Mouse (Mus musculus): Measurements from ENCODE around the gene Hip1r.
A peak's percentile ranks its signal among the peaks of the same experiment; 100 is the strongest.

The Hip1r gene

DNA sequence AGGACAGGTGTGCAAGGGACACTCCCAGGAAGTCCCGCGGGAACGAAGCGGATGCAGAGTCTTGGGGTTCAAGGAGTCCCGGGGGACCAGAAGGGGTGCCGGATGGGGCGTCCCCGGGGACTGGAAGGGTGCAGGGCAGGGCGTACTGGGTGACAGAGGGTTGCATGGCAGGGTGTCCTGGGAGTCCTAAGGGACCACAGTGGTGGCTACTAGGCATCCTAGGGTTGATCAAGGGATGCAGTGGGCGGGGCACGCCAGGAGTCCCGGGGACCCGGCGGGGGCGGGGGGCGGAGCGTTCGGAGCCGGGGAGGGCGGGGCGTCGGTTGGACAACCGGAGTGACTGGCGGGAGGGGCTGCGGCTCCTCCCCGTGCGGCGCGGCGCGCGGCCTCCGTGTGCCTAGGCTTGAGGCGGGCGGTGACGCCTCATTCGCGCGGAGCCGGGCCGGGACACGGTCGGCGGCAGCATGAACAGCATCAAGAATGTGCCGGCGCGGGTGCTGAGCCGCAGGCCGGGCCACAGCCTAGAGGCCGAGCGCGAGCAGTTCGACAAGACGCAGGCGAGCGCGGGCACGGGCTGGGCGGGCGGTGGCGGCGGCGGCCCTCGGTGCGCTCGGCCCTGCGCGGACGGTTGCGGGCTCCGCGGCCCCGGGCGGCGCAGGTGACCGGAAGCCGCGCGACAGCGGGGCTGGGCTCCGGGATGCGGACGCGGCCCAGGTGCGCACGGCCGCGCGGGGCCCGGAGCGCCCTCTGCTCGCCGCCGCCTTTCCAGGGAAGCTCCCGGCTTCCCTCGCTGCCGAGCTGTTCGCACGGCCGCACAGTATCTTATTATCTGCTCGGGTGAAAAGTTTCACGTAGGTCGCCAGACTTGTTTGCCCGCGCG, at the start of gene Hip1r:
TSS of gene Hip1r (plus strand) at position 330 of the 880 bp plus-strand sequence.
- peak; percentile 73 for DNase-seq

DNA sequence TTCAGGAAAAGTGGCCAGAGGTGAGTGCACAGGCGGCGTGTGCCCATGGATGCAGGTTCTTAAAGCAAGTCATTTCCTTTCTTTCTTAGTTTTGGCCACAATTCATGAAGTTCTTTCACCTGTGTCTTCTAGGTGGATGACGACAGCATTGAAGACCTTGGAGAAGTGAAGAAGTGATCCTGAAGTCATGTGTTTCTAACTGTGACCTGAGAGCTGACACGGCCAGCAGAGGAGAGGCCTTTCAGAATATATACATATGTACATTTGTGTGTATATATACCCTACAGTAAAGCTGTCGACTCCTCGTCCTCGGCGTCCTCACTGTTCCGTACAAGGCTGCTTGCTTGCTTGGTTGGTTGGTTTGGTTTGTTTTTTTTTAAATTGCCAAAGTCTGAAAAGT, 46.3 kb upstream of the Hip1r start, which contains the start of gene Gm43518:
TSS of gene Gm43518 (plus strand) at position 301 of the 400 bp plus-strand sequence.
- DNase-seq: no peak

- DNase-seq: peak; percentile 92
Observed at GRCm38 (mm10) chr5:123930508-123930989, 42.9 kb upstream of the Hip1r start, which contains the start of gene Ccdc62. Ccdc62 (plus strand) TSS chr5:123930679.

DNA sequence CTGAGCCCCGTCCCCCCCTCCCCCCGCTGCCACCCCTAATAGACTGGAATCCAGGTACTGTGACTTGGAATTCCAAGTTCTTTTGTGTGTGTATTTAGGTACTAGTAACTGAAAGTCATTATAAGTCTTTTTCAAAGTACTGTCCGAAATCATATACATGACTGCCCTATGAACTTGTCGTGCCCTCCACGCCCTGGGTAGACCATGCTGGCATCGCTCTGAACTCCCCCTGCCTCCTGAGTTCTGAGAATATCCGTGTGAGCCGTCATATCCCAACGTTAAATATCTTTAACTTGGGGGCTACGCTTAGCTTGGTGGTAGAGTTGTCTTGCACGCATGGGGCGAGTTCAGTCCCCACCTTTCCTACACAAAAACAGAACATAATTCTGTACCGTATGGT, 42.3 kb upstream of the Hip1r start:
- DNase-seq: no peak

DNA sequence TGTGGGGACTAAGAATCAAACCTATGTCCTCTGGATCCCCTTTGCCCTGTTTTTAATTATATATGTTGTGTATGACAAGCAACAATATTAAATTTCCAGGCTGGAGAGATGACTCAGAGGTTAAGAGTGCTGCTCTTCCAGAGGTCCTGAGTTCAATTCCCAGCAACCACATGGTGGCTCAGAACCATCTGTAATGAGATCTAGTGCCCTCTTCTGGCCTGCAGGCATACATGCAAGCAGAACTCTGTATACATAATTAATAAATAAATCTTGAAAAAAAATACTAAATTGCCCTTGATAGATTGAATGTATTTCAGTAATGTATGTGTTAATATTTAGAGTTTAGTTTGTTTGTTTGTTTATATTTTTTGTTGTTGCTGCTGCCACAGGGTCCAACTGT, 40.5 kb upstream of the Hip1r start:
- no peak for DNase-seq

GRCm38 (mm10) chr5:123933556-123933955, 39.9 kb upstream of the Hip1r start:
- DNase-seq: no peak

DNA sequence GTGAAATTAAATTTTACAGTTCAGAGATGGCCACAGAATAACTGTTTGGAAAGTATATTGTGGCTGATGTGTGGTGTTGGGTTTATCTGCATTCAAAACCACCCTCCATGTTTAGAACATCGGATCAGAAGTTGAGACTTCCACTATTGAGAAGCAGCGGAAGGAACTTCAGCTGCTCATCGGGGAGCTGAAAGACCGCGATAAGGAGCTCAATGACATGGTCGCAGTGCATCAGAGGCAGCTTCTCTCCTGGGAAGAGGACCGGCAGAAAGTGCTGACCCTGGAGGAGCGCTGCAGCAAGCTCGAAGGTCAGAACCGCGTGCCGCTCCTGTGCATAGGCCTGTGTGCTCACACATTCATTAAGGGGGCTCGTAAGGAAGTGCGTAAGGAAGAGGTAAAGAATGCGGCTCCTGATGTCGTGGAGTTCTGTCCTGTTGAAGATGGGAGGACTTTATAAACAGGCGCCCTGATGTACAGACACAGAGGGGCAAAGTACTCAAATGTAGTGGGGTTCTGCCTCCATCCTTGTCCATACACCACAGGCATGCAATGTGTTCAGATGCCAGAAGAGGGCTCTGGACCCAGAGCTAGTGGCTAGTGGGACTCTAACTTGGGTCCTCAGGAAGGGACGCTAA, 39.4 kb upstream of the Hip1r start:
- DNase-seq: no peak

GRCm38 (mm10) chr5:123935931-123936330, 37.5 kb upstream of the Hip1r start:
- no peak for DNase-seq

DNA sequence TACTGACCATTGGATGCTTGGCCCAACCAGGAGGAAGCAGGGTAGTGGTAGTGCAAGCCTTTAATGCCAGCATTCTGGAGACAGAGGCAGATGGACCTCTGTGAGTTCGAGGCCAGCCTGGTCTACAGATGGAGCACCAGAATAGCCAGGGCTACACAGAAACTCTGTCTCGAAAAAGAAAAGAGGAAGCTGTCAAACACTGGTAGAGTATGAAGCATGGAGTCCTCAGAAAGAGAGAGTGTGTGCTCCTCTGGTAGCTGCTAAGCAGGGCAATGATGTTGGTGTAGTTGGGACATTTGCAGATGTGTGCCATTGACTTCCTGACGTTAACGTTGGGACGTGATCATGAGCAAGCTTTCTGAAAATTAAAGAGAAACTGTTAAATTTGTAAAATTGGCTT, 34.9 kb upstream of the Hip1r start:
- DNase-seq: no peak

- no peak for DNase-seq
Observed at GRCm38 (mm10) chr5:123946546-123946945, 26.9 kb upstream of the Hip1r start.

DNA sequence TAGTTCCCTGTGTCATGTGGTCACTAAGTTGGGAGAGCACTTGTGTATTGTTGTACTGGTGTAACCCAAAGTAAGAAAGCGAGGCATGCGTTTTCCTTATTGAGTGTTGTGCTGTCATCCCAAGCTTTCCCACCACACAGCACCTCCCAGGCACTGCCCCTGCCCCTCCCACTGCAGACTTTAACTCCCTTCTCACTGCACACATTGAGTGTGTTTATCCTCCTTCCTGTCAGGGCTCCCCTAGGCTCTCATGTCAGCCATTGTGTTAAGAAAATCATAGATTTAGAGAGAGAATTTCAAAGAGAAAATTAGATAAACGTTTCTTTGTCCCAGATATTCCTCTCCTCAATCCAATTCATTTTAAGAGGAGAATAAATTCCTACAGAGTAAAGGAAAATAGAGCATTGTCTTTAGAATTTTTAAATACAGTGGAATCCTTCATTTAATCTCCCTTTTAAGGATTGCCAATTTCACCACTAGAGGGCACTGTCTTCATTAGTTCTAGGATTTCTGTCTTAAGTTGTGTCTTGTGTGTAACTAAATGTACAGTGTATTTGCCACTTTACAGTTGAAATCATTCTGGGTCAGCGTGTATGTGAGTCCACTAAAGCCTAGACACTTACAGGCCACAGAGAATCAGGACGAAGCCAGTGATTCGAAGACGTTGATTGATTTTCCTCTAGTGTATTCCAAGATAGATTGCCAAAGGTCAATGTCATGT, 26.2 kb upstream of the Hip1r start:
- DNase-seq: no peak

DNA sequence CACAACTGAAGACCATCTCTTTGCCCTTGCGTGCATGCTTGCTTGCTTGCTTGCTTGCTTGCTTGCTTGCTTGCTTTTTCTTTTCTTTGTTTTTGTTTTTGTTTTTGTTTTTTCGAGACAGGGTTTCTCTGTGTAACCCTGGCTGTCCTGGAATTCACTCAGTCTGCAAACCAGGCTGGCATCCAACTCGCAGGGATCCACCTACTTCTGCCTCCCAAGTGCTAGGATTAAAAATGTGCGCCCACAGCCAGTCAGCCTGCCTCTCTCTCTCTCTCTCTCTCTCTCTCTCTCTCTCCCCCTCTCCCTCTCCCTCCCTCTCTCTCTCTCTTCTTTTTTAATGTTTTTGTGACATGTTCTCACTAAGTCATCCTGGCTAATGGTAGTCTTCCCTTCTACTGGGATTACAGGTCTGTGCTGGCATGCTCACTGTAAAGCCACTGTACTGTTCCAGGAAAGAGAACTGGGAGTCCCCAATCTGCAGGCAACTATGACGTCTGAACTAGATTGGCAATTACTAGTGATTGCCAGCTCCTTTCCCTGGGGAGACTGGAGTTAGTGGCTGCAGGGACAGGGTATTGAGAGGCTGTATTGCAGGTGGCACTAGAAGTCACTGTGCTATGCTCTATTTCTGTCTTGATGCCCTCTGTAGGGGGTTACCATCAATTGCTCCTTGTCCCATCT, 20.9 kb upstream of the Hip1r start:
- no peak for DNase-seq

GRCm38 (mm10) chr5:123957213-123957612, 16.2 kb upstream of the Hip1r start:
- DNase-seq: no peak

DNA sequence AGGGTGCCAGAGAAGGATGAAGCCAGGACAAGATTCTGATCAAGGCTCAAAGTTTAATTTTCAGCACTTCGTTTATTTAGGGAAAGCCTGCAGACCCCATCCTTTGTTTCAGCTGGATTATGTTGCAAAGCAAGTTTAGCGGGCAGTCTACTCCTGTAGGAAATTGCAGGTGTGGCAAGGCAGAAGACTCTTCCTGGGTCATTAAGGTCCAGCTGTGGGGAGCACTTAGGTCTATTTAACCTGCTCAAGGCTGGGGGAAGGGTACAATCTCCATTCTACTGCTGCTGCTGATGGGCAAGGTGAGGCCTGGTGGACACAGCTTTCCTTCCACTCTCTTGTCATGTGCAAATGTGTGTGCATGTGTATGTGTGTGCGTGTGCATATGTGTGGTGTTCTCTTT, 14.4 kb upstream of the Hip1r start:
- no peak for DNase-seq

DNA sequence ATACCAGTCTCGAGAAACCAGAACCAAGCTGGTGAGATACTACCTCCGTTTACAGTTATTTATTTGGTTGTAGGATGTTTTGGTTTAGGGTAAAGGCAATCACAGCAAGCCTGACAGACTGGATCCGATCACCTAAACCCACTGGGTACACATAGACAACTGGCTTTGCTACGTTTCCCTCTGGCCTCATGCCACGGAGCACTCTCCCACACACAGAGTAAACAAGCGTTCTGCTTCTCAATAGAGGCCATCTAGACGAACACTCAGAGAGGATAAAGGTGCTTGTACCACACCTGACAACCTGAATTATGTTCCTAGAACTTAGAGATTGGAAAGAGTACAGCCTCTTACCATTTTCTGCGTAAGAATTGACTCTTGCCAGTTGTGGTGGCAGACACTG, 13.3 kb upstream of the Hip1r start:
- no peak for DNase-seq

DNA sequence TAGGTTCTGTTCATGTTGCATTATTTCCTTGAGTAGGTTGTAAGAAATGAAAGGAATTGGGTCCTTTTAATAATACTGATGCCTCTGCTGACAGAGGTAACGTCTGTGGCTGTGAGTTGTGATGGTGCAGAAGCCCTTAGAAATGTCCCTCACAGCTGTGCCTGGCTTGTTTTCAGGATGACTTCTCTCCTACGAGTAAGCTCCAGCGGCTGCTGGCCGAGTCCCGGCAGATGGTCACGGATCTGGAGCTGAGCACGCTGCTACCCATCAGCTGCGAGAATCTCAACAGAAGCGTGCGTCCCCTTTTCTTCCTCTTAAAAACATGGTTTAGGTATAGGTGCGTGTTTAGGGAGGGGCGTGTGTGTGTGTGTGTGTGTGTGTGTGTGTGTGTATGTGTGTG, 12.4 kb upstream of the Hip1r start:
- no peak for DNase-seq

GRCm38 (mm10) chr5:123964208-123964607, 9.2 kb upstream of the Hip1r start:
- DNase-seq: no peak

DNA sequence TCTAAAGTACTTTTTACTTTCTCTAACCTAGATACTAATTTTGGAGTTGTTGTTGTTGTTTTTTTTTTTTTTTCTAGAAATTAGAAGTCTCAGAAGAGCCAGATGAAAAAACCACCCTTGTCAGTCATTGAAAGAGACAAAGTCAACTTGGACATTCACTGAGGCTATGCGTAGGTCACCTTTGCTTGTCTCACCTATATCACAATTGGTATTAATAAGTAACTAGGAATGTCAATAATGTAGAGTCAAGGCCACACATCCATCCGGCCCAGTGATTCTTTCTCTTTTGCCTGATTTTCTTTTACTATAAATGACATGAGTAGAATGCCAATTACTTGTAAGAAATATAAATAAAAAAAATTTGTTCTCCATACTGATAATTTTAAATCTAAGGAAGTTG, 6.7 kb upstream of the Hip1r start:
- DNase-seq: no peak

DNA sequence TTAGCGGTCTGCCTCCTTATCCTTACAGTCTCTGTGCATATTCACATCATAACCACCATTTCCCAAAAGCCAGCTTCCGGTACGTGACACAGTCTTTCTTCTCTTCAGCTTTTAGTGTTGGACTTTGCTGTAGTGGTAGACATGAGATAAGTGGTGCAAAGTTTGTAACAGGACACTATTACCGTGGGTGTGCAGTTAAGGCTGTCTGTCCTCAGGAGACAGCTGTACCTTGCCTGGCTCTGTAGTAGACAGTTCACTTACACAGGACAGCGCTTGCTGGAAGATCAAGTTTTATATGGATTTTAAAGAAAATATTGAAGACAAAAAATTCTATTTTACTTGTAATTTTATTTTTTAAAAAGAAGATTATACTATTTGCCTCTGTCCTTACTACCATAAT, 5.0 kb upstream of the Hip1r start:
- no peak for DNase-seq

GRCm38 (mm10) chr5:123969216-123969615, 4.2 kb upstream of the Hip1r start:
- no peak for DNase-seq

DNA sequence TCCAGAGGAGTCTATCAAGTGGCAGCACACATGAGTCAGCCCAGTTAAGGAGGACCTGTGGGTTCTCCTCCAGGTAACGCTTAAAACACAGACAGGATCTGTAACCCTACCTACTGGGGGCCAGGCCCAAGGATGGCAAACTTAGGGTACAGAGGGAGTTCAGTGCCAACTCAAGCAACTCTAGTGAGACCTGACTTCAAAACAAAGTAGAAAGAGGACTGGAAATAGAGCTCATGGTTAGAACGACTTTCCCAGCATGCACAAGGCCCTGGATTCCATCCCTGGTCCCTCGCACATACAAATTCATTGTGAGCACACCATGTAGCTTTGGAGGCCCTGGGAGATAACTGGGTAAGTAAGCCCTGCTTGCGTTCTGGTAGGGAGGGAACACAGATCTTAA, 2.9 kb upstream of the Hip1r start:
- DNase-seq: no peak

GRCm38 (mm10) chr5:123972453-123972852, 975 bp upstream of the Hip1r start:
- DNase-seq: no peak

DNA sequence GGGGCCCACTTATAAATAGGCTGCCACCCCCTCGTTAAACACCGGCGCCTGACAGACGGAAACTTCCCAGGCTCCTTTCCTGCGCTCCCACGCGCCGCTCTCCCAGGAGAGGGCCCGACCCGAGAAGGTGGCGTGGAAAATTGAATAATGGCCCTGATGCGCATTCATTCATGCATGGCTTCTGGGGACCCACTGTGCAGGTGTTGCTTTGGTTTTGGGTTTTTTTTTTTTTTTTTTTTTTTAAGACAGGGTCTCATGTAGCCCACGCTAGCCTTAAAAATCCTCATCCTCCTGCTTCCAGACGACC, 704 bp downstream of the Hip1r start:
- DNase-seq: no peak
